Mouse (Mus musculus): ENCODE measurements at regions not wholly inside any gene's neighbourhood (a gene's known extent, or its start where the extent isn't known, plus 50 kb on each side); places are given as distances from the start of the nearest gene placed in this dataset.
"Not testable (repeated sequence)": the region's sequence is repeated elsewhere in the genome, so short reads cannot be mapped to it uniquely, and the experiment has no call there.

DNA sequence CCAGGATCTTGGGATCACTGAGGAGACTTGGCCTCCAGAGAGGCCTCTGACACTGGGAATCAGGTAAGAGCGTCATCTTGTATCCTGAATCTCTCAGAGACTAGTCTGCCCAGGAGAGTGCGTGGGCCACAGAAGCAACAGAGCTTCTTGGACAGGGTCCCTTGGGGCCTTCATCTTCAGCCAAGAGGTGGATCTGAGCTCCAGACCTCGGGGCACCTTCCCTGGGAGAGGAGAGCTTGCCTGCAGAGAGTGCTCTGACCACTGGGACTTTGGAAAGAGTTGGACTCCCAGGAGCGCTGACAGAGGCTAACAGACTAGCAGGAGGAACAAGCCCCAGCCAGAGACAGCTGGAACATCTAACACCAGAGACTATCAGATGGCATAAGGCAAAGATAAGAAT, 73.9 kb upstream of the Gm15319 start:
- intact Hi-C loops (cut with DNase I); DNase-seq (ENCODE audit: low spot score in 2 of 2): not testable (repeated sequence)

DNA sequence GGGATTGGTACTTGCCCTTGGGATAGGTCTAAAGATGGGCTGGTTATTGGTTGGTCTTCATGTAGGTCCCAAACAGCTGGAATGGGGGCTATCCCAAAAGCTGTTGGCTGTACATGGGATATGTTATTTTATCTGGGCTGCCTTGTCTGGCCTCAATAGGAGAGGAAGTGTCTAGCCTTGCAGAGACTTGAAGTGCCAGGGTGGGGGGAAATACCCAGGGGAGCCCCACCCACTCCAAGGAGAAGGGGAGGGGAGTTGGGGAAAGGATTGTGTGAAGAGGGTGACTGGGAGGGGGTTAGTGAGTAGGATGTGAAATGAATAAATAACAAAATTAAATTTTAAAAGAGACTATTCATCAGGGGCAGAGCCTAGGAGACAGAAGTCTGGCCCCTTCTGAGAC, 70.2 kb upstream of the Gm15319 start:
- intact Hi-C loops (cut with DNase I); DNase-seq (ENCODE audit: low spot score in 2 of 2): not testable (repeated sequence)

DNA sequence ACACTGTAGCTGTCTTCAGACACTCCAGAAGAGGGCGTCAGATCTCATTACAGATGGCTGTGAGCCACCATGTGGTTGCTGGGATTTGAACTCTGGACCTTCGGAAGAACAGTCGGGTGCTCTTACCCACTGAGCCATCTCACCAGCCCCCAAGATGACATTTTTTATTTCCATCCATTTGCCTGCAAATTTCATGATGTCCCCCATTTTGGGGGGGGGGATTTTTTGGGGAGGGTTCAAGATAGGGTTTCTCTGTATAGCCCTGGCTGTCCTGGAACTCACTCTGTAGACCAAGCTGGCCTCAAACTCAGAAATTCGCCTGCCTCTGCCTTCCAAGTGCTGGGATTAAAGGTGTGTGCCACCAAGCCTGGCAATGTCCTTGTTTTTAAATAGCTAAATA, 66.5 kb upstream of the Gm15319 start:
- DNase-seq (ENCODE audit: low spot score in 2 of 2); intact Hi-C loops (cut with DNase I): not testable (repeated sequence)

DNA sequence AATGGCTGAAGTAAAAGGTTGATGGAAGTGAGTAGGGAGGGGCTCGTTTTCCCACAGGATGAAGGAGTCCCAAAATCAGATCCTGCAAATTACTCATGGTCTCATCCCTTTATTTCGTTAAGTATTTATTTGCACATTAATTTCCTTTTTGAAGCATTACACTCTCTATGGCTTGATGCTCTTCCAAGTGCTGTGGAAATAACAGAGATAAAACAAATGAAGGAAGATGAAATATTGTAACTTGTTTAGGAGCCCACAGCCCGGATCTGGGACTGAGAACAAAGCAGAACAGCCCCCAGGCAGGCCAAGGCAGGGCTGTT, 61.9 kb upstream of the Gm15319 start:
- DNase-seq (ENCODE audit: low spot score in 2 of 2); intact Hi-C loops (cut with DNase I): not testable (repeated sequence)

DNA sequence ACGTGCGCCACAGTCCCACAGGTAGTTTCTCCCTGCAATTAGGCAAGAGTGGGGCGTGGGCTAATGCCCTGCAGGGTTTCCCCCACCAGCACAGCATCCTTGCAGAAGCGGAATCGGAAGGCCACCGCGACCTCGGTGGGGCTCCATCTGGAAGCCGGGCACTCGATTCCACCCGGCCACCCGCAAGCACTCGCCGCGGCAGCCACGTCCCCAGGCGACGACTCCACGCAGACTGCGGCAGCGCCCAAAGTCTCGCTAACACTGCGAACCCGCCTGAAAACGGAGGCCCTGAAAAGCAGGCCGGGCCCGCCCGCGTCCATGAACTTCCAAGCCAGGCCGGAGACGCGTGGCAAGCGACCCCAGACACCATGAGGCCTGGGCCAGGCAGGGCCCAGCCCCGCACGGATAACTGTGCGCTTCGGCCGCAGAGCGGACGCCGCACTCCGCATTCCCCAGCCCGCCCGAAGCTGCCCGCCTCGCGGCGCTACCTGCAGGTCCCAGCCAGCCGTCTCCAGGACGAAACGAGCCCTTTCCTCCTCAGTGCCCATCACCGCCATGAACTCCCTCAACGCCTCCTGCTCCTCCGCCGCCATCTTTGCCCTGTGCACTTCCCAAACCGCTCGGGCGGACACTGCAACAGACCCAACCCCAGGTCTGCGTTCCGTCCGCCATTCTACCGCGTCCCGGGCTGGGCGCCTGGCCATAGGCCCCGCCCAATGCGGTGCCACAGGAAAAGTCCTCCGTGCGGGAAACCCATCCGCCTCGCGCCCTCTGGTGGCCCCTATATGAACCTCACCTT, 61.3 kb upstream of the Gm15319 start:
- DNase-seq (ENCODE audit: low spot score in 2 of 2) = peak; percentile 100

DNA sequence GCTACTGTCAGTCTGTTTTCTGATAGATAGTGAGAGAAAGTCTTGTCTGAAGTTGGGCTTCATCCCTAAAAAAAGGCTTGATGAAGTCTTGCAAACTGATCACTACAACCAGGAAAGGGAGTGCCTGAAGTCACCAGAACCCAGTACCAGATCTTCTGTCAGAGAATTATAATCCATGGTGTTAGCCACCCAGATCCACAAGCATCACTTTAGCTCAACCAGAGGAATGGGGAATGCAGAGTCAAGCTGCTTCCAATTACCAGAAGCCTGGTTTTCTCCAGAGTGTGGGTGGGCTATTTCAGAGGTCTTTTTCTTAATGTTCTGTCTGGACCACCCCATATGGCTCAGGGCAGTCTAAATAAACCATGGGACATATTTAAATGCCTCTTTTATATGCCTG, 57.8 kb upstream of the Gm15319 start:
- not testable (repeated sequence) for DNase-seq (ENCODE audit: low spot score in 2 of 2)

More for the DNA sequence above, 61.3 kb upstream of the Gm15319 start:
- intact Hi-C loops (cut with DNase I) = not testable (repeated sequence)

More for the DNA sequence above, 57.8 kb upstream of the Gm15319 start:
- intact Hi-C loops (cut with DNase I) = not testable (repeated sequence)

All from left cerebral cortex, postnatal 36 days (tissue).